Mouse (Mus musculus) lung, embryonic 16.5 days (tissue): Measurements from ENCODE around the gene Tom1l1. TPM values are rescaled to one million over a fixed set of nuclear protein-coding genes. Genes with fewer than 3 reads are reported as not detected.

Experiments
- ATAC-seq: fragments of 200-750 bp; cut with Nextera tagmentation; 2 replicates; pipeline ENCODE4 v1.8.0; 2017; ENCODE audit warnings: low read depth, mild to moderate bottlenecking, moderate library complexity
- H3K27ac ChIP-seq: fragments of 300-500 bp; sonication (generic); 2 replicates; pipeline ENCODE4 v1.5.1; 2014; ENCODE audit warnings: mild to moderate bottlenecking, control low read depth, low read length
- H3K27me3 ChIP-seq: fragments of 300-500 bp; sonication (generic); 2 replicates; pipeline ENCODE4 v1.6.1; 2014; ENCODE audit warnings: low read depth, low read length, mixed read lengths; ENCODE audit not compliant: control insufficient read depth, insufficient read depth
- H3K36me3 ChIP-seq: fragments of 300-500 bp; sonication (generic); 2 replicates; pipeline ENCODE4 v1.6.1; 2014; ENCODE audit warnings: low read length; ENCODE audit not compliant: control insufficient read depth, insufficient read depth
- H3K4me1 ChIP-seq: fragments of 300-500 bp; sonication (generic); replicated peaks from 2 replicates; pipeline ENCODE4 v1.6.1; 2014; ENCODE audit warnings: low read length, mixed read lengths; ENCODE audit not compliant: control insufficient read depth, insufficient read depth
- H3K4me2 ChIP-seq: fragments of 300-500 bp; sonication (generic); 2 replicates; pipeline ENCODE4 v1.6.1; 2014; ENCODE audit warnings: low read depth, low read length, control low read depth
- H3K4me3 ChIP-seq: fragments of 300-500 bp; sonication (generic); 2 replicates; pipeline ENCODE4 v1.5.1; 2014; ENCODE audit warnings: mild to moderate bottlenecking, low read length, control low read depth
- H3K9ac ChIP-seq: fragments of 300-500 bp; sonication (generic); 2 replicates; pipeline ENCODE4 v1.6.1; 2014; ENCODE audit warnings: low read length, control low read depth
- H3K9me3 ChIP-seq: fragments of 300-500 bp; sonication (generic); 2 replicates; pipeline ENCODE4 v1.6.1; 2016; ENCODE audit warnings: low read length; ENCODE audit not compliant: control insufficient read depth
- WGBS: fragments of 180-500 bp; shearing (Covaris S2); extraction: QIAGEN DNeasy Blood & Tissue Kit; methylation state at CpG from one replicate; pipeline ENCODE4 v1.1.7; 2014; 5-methylcytosine and 5-hydroxymethylcytosine counted together
- polyA plus RNA-seq: library from polyadenylated mRNA; unstranded; fragments of >200 nt; fragmentation: Nextera tagmentation; extraction: Ambion mirVana; gene quantifications from 2 replicates; pipeline ENCODE4 v1.2.1, GENCODE M21; 2015

The Tom1l1 gene
- polyA plus RNA-seq, 1 experiment from 2014 or later, result 40.3 TPM

DNA sequence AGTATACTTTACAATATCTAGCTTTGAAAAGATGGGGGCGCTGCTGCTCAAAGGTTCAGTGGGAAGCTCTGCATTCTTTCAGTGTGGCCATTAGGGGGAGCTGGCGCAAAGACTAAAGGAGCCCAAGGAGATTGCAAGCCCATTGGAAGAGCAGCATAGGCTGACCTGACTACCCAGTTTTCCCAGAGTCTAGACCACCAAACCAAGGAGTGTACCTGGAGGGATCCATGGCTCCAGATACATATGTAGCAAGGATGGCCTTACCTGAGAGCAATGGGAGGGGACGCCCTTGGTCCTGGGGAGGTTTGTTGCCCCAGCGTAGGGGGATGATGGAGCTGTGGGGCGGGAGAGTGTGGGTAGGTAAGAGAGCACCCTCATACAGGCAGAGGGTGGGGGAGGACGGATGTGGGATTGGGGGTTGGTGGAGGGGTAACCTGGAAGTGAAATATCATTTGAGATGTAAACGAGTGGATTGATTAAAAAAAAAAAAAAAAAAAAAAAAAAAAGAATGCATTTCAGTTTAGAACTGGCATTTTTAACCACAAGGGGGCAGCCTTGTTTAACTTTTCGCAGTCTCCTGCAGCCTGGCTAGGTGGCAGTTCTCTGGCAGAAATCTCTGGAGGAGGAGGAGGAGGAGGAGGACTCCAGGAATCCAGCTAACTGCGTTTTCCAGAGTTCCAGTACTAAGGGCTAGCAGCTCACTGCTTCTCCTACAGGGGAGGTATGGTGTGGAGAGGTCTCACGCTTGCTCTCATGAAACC is 9.5 kb upstream of the Tom1l1 start:
- H3K36me3 ChIP-seq, result no peaks in the 10 kb centered on the region
- no peaks in the 10 kb centered on the region for H3K4me1 ChIP-seq
- 15% methylated on average over 10 of the region's 10 CpGs for whole genome bisulfite sequencing
- H3K4me2 ChIP-seq, result peak overlapping the region; percentile 46
- H3K27ac ChIP-seq, result no peak overlapping the region
- no peaks in the 10 kb centered on the region for H3K9me3 ChIP-seq
- H3K27me3 ChIP-seq, result no peaks in the 10 kb centered on the region
- peak overlapping the region; percentile 23; the same call in 1 of the 2 replicates for H3K4me3 ChIP-seq
- ATAC-seq, result peak; percentile 78
- H3K9ac ChIP-seq, result no peak overlapping the region

- no peak for ATAC-seq
- H3K4me3 ChIP-seq, result no peak overlapping the region
- WGBS, result 39% methylated on average over 9 of the region's 9 CpGs
- no peak overlapping the region for H3K4me2 ChIP-seq
- no peaks in the 10 kb centered on the region for H3K9me3 ChIP-seq
- no peaks in the 10 kb centered on the region for H3K27me3 ChIP-seq
- no peaks in the 10 kb centered on the region for H3K36me3 ChIP-seq
- no peaks in the 10 kb centered on the region for H3K4me1 ChIP-seq
- no peak overlapping the region for H3K27ac ChIP-seq
- H3K9ac ChIP-seq, result no peak overlapping the region
Measured at GRCm38 (mm10) chr11:90695811-90696210, 7.6 kb upstream of the Tom1l1 start.

GRCm38 (mm10) chr11:90694206-90694605 is 6.0 kb upstream of the Tom1l1 start:
- WGBS, result 49% methylated on average over 4 of the region's 4 CpGs
- H3K4me3 ChIP-seq, result no peak overlapping the region
- no peak overlapping the region for H3K27ac ChIP-seq
- H3K9me3 ChIP-seq, result no peaks in the 10 kb centered on the region
- H3K36me3 ChIP-seq, result no peaks in the 10 kb centered on the region
- ATAC-seq, result no peak
- no peak overlapping the region for H3K4me2 ChIP-seq
- no peak overlapping the region for H3K9ac ChIP-seq
- no peaks in the 10 kb centered on the region for H3K27me3 ChIP-seq
- no peaks in the 10 kb centered on the region for H3K4me1 ChIP-seq

DNA sequence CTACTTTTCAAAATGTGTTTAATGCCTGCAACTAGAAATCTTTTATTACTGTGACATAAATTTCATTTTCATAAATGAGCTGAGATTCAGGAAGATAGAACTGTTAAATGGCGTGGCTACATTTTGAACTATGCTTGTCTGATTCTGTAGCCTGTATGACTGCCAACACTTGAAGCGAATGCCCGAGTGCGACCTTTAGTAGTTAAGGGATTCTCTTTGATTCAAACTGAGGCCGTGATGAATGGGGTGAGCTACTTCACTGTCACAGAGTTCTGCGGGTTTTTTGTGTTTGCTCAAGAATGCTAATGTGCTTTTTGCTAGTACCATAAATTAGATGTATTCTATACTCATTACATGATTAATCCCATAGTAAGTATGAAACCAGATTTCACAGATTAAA is 2.2 kb upstream of the Tom1l1 start:
- no peaks in the 10 kb centered on the region for H3K27me3 ChIP-seq
- H3K27ac ChIP-seq, result no peak overlapping the region
- ATAC-seq, result no peak
- H3K4me2 ChIP-seq, result no peak overlapping the region
- H3K36me3 ChIP-seq, result no peaks in the 10 kb centered on the region
- no peaks in the 10 kb centered on the region for H3K9me3 ChIP-seq
- WGBS, result 24% methylated on average over 6 of the region's 6 CpGs
- peaks cover 9% of the 10 kb centered on the region for H3K4me1 ChIP-seq
- no peak overlapping the region for H3K9ac ChIP-seq
- H3K4me3 ChIP-seq, result no peak overlapping the region

DNA sequence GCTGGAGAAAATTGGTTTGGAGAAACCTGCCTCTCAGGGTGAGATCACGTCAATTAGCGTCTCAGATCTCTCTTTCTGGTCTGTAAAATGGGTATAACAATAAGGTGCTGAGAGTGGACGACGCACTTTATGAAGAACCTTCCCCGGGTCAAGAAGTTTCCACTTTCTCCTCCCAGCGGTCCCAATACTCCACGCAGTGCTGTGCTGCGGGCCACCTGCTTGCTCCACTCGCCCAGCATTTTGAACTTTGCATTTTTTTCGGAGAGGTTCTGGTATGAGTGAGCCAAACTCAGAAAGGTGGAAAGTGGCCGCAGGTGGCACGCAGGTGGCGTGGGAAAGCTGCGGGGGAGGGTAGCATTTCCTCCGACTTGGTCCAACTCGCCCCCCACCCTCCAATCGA is 1.1 kb downstream of the Tom1l1 start:
- H3K4me3 ChIP-seq, result peak overlapping the region; percentile 69
- H3K4me2 ChIP-seq, result peak overlapping the region; percentile 91
- H3K9me3 ChIP-seq, result no peaks in the 10 kb centered on the region
- WGBS, result 1% methylated on average over 17 of the region's 17 CpGs
- ATAC-seq, result peak; percentile 46
- peak overlapping the region; percentile 72 for H3K9ac ChIP-seq
- H3K4me1 ChIP-seq, result peaks cover 9% of the 10 kb centered on the region
- no peaks in the 10 kb centered on the region for H3K27me3 ChIP-seq
- H3K27ac ChIP-seq, result no peak overlapping the region
- H3K36me3 ChIP-seq, result peaks cover 7% of the 10 kb centered on the region; the same call in 1 of the 2 replicates

GRCm38 (mm10) chr11:90686287-90687025 is 1.7 kb downstream of the Tom1l1 start:
- peak overlapping the region; percentile 69 for H3K4me3 ChIP-seq
- WGBS, result 68% methylated on average over 13 of the region's 13 CpGs
- H3K4me2 ChIP-seq, result peak overlapping the region; percentile 91
- peaks cover 7% of the 10 kb centered on the region; the same call in 1 of the 2 replicates for H3K36me3 ChIP-seq
- no peak overlapping the region for H3K27ac ChIP-seq
- H3K9me3 ChIP-seq, result no peaks in the 10 kb centered on the region
- H3K27me3 ChIP-seq, result no peaks in the 10 kb centered on the region
- H3K4me1 ChIP-seq, result peaks cover 9% of the 10 kb centered on the region
- ATAC-seq, result peak; percentile 21; the same call in 1 of the 2 replicates
- peak overlapping the region; percentile 72 for H3K9ac ChIP-seq

DNA sequence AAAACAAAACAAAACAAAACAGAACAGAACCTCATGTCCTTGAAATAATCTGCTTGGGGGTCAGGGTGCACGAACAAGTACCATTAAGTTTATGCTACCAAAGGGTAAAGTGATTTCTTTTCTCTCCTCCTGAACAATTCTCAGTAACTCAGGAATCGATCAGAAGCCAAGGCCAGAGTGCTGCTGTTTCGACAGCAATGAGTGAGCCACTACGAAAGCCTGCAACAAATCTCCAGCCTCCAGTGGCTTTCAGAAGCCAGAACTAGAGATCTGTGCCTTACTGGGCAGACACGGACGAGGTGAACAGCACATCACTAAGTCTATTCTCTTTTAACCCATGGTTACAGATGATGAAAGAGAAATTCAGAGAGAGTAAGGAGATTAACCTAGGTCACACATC is 3.0 kb downstream of the Tom1l1 start:
- no peak overlapping the region for H3K4me3 ChIP-seq
- H3K4me2 ChIP-seq, result no peak overlapping the region
- no peak overlapping the region for H3K27ac ChIP-seq
- no peaks in the 10 kb centered on the region for H3K9me3 ChIP-seq
- peaks cover 9% of the 10 kb centered on the region for H3K4me1 ChIP-seq
- WGBS, result 79% methylated on average over 6 of the region's 6 CpGs
- H3K27me3 ChIP-seq, result no peaks in the 10 kb centered on the region
- ATAC-seq, result no peak
- H3K36me3 ChIP-seq, result peaks cover 7% of the 10 kb centered on the region; the same call in 1 of the 2 replicates
- no peak overlapping the region for H3K9ac ChIP-seq

- H3K4me3 ChIP-seq, result no peak overlapping the region
- WGBS, result 61% methylated on average over 6 of the region's 6 CpGs
- no peaks in the 10 kb centered on the region for H3K27me3 ChIP-seq
- H3K4me2 ChIP-seq, result no peak overlapping the region
- H3K9ac ChIP-seq, result no peak overlapping the region
- H3K9me3 ChIP-seq, result no peaks in the 10 kb centered on the region
- H3K4me1 ChIP-seq, result peaks cover 9% of the 10 kb centered on the region
- no peak overlapping the region for H3K27ac ChIP-seq
- H3K36me3 ChIP-seq, result peaks cover 7% of the 10 kb centered on the region; the same call in 1 of the 2 replicates
- no peak for ATAC-seq
Measured at GRCm38 (mm10) chr11:90684765-90685164, 3.4 kb downstream of the Tom1l1 start.

- no peak for ATAC-seq
- Histone ChIP-seq H3K27me3 (no peaks in the 10 kb centered on the region), H3K4me2 (no peak overlapping the region), H3K9ac (no peak overlapping the region), H3K27ac (no peak overlapping the region), H3K4me3 (no peak overlapping the region), H3K9me3 (no peaks in the 10 kb centered on the region), H3K36me3 (peaks cover 7% of the 10 kb centered on the region; the same call in 1 of the 2 replicates), H3K4me1 (no peaks in the 10 kb centered on the region)
Measured at GRCm38 (mm10) chr11:90681171-90681570, 7.0 kb downstream of the Tom1l1 start.
